Mouse (Mus musculus): ENCODE data around the gene Stxbp5. TPM values are rescaled to one million over a fixed set of nuclear protein-coding genes. Genes with fewer than 3 reads are reported as not detected.

Stxbp5 gene
- total and polyA plus RNA-seq, 2 experiments = 6.1 to 8.4 TPM

- no peaks in the 10 kb centered on the region for H3K36me3 ChIP-seq (ENCODE audit: control insufficient read depth, insufficient read depth, low read length)
- peak overlapping the region; percentile 53 for H3K27ac ChIP-seq (replicated peaks; ENCODE audit: insufficient read depth, low read depth, low read length)
- peaks cover 9% of the 10 kb centered on the region for H3K4me1 ChIP-seq (ENCODE audit: control insufficient read depth, insufficient read depth, low read length)
- under 1% methylated on average over 16 of the region's 16 CpGs for WGBS
- H3K27me3 ChIP-seq (ENCODE audit: control insufficient read depth, insufficient read depth, low read length) = no peaks in the 10 kb centered on the region
- no peak for TF ChIP-seq POLR2A (IDR thresholded peaks at IDR 0.05; ENCODE audit: extremely low read depth, insufficient read depth, low read length)
- no peak for TF ChIP-seq CTCF (IDR thresholded peaks at IDR 0.05; ENCODE audit: low read depth, low read length)
- H3K4me3 ChIP-seq (ENCODE audit: insufficient read depth, low read depth, low read length) = peak overlapping the region; percentile 87
- peak; percentile 99 for DNase-seq (ENCODE audit: extremely low read depth, low read depth, low spot score)
- peaks cover 10% of the 10 kb centered on the region for H3K79me2 ChIP-seq (ENCODE audit: control insufficient read depth, insufficient read depth, low read length)
- H3K9ac ChIP-seq (ENCODE audit: low read depth, low read length) = peak overlapping the region; percentile 72
Measured at GRCm38 (mm10) chr10:9901697-9902239, 889 bp upstream of the Stxbp5 start.

- no peaks in the 10 kb centered on the region for H3K27me3 ChIP-seq (ENCODE audit: control insufficient read depth, insufficient read depth, low read length)
- H3K36me3 ChIP-seq (ENCODE audit: control insufficient read depth, insufficient read depth, low read length) = no peaks in the 10 kb centered on the region
- H3K79me2 ChIP-seq (ENCODE audit: control insufficient read depth, insufficient read depth, low read length) = peaks cover 13% of the 10 kb centered on the region
- TF ChIP-seq POLR2A (IDR thresholded peaks at IDR 0.05; ENCODE audit: extremely low read depth, insufficient read depth, low read length) (no peak), CTCF (IDR thresholded peaks at IDR 0.05; ENCODE audit: low read depth, low read length) (no peak)
- H3K4me1 ChIP-seq (ENCODE audit: control insufficient read depth, insufficient read depth, low read length) = peaks cover 9% of the 10 kb centered on the region
- WGBS = under 1% methylated on average over 81 of the region's 81 CpGs
- peak overlapping the region; percentile 81 for H3K27ac ChIP-seq (replicated peaks; ENCODE audit: insufficient read depth, low read depth, low read length)
- H3K4me3 ChIP-seq (ENCODE audit: insufficient read depth, low read depth, low read length) = peak overlapping the region; percentile 87
- DNase-seq (ENCODE audit: extremely low read depth, low read depth, low spot score) = peak; percentile 27
- peak overlapping the region; percentile 96 for H3K9ac ChIP-seq (ENCODE audit: low read depth, low read length)
Measured at GRCm38 (mm10) chr10:9900315-9901070, 386 bp downstream of the Stxbp5 start.

GRCm38 (mm10) chr10:9899816-9900215, 1.1 kb downstream of the Stxbp5 start:
- no peak overlapping the region for H3K27ac ChIP-seq (replicated peaks; ENCODE audit: insufficient read depth, low read depth, low read length)
- H3K79me2 ChIP-seq (ENCODE audit: control insufficient read depth, insufficient read depth, low read length) = peaks cover 14% of the 10 kb centered on the region
- no peak for DNase-seq (ENCODE audit: extremely low read depth, low read depth, low spot score)
- peaks cover 2% of the 10 kb centered on the region; the same call in 1 of the 2 replicates for H3K36me3 ChIP-seq (ENCODE audit: control insufficient read depth, insufficient read depth, low read length)
- H3K4me1 ChIP-seq (ENCODE audit: control insufficient read depth, insufficient read depth, low read length) = peaks cover 9% of the 10 kb centered on the region
- H3K9ac ChIP-seq (ENCODE audit: low read depth, low read length) = no peak overlapping the region
- H3K27me3 ChIP-seq (ENCODE audit: control insufficient read depth, insufficient read depth, low read length) = no peaks in the 10 kb centered on the region
- H3K4me3 ChIP-seq (ENCODE audit: insufficient read depth, low read depth, low read length) = peak overlapping the region; percentile 87; the same call in 1 of the 2 replicates
- no peak for TF ChIP-seq POLR2A (IDR thresholded peaks at IDR 0.05; ENCODE audit: extremely low read depth, insufficient read depth, low read length)
- TF ChIP-seq CTCF (IDR thresholded peaks at IDR 0.05; ENCODE audit: low read depth, low read length) = no peak
- WGBS = 19% methylated on average over 15 of the region's 15 CpGs

- H3K4me3 ChIP-seq (ENCODE audit: insufficient read depth, low read depth, low read length) = no peak overlapping the region
- no peak overlapping the region; the same call in 1 of the 2 replicates for H3K9ac ChIP-seq (ENCODE audit: low read depth, low read length)
Measured at GRCm38 (mm10) chr10:9899086-9899485, 1.8 kb downstream of the Stxbp5 start.

GRCm38 (mm10) chr10:9897852-9898251, 3.0 kb downstream of the Stxbp5 start:
- Histone ChIP-seq H3K4me3 (ENCODE audit: insufficient read depth, low read depth, low read length) (no peak overlapping the region), H3K4me1 (ENCODE audit: control insufficient read depth, insufficient read depth, low read length) (peaks cover 9% of the 10 kb centered on the region), H3K79me2 (ENCODE audit: control insufficient read depth, insufficient read depth, low read length) (peaks cover 18% of the 10 kb centered on the region), H3K27me3 (ENCODE audit: control insufficient read depth, insufficient read depth, low read length) (no peaks in the 10 kb centered on the region), H3K27ac (replicated peaks; ENCODE audit: insufficient read depth, low read depth, low read length) (no peak overlapping the region), H3K9ac (ENCODE audit: low read depth, low read length) (no peak overlapping the region), H3K36me3 (ENCODE audit: control insufficient read depth, insufficient read depth, low read length) (peaks cover 2% of the 10 kb centered on the region; the same call in 1 of the 2 replicates)
- WGBS = 89% methylated on average over 5 of the region's 5 CpGs
- TF ChIP-seq POLR2A (IDR thresholded peaks at IDR 0.05; ENCODE audit: extremely low read depth, insufficient read depth, low read length) (no peak), CTCF (IDR thresholded peaks at IDR 0.05; ENCODE audit: low read depth, low read length) (no peak)
- no peak for DNase-seq (ENCODE audit: extremely low read depth, low read depth, low spot score)

More at GRCm38 (mm10) chr10:9899086-9899485, 1.8 kb downstream of the Stxbp5 start:
- H3K79me2 ChIP-seq (ENCODE audit: control insufficient read depth, insufficient read depth, low read length) = peaks cover 16% of the 10 kb centered on the region
- WGBS = 30% methylated on average over 7 of the region's 7 CpGs
- H3K27ac ChIP-seq (replicated peaks; ENCODE audit: insufficient read depth, low read depth, low read length) = no peak overlapping the region
- peaks cover 9% of the 10 kb centered on the region for H3K4me1 ChIP-seq (ENCODE audit: control insufficient read depth, insufficient read depth, low read length)
- no peaks in the 10 kb centered on the region for H3K27me3 ChIP-seq (ENCODE audit: control insufficient read depth, insufficient read depth, low read length)
- H3K36me3 ChIP-seq (ENCODE audit: control insufficient read depth, insufficient read depth, low read length) = peaks cover 2% of the 10 kb centered on the region; the same call in 1 of the 2 replicates
- no peak for DNase-seq (ENCODE audit: extremely low read depth, low read depth, low spot score)
- TF ChIP-seq POLR2A (IDR thresholded peaks at IDR 0.05; ENCODE audit: extremely low read depth, insufficient read depth, low read length) = no peak
- no peak for TF ChIP-seq CTCF (IDR thresholded peaks at IDR 0.05; ENCODE audit: low read depth, low read length)
